Mouse (Mus musculus): ENCODE data around the gene Zfp428. TPM values are rescaled to one million over a fixed set of nuclear protein-coding genes. Genes with fewer than 3 reads are reported as not detected.

Zfp428 gene
- 1 to 10 TPM; 4.3 to 5.9 TPM for total RNA-seq (2021)
- long read RNA-seq, experiment 1, partial matches to known transcripts, result 0 of 6 reads
- long read RNA-seq, experiment 1, other reads (novel, unspliced or antisense), result 1 of 6 reads
- long read RNA-seq, experiment 2, partial matches to known transcripts, result 1 of 4 reads
- long read RNA-seq, experiment 2, other reads (novel, unspliced or antisense), result 1 of 4 reads

GRCm38 (mm10) chr7:24506838-24507725 lies at the start of gene Zfp428:
Gene Zfp428, plus strand, starts transcription at chr7:24507006.
- intact Hi-C loops (cut with DNase I), result loop anchor here (10.0 kb wide), 1 partner anchor 378 kb away; the partner anchor contains the start of gene Rps19
- DNase-seq, result peak; percentile 83 to 87

- intact Hi-C loops (cut with DNase I), result no loop called here
- no peak for DNase-seq
Observed at GRCm38 (mm10) chr7:24457726-24458370, 49.0 kb upstream of the Zfp428 start.

GRCm38 (mm10) chr7:24459440-24459839 lies 47.4 kb upstream of the Zfp428 start:
- intact Hi-C loops (cut with DNase I), result no loop called here
- no peak for DNase-seq

GRCm38 (mm10) chr7:24459843-24460242 lies 47.0 kb upstream of the Zfp428 start:
- DNase-seq, result no peak
- intact Hi-C loops (cut with DNase I), result no loop called here

GRCm38 (mm10) chr7:24461376-24462051 lies 45.3 kb upstream of the Zfp428 start:
- intact Hi-C loops (cut with DNase I), result no loop called here
- no peak for DNase-seq

DNA sequence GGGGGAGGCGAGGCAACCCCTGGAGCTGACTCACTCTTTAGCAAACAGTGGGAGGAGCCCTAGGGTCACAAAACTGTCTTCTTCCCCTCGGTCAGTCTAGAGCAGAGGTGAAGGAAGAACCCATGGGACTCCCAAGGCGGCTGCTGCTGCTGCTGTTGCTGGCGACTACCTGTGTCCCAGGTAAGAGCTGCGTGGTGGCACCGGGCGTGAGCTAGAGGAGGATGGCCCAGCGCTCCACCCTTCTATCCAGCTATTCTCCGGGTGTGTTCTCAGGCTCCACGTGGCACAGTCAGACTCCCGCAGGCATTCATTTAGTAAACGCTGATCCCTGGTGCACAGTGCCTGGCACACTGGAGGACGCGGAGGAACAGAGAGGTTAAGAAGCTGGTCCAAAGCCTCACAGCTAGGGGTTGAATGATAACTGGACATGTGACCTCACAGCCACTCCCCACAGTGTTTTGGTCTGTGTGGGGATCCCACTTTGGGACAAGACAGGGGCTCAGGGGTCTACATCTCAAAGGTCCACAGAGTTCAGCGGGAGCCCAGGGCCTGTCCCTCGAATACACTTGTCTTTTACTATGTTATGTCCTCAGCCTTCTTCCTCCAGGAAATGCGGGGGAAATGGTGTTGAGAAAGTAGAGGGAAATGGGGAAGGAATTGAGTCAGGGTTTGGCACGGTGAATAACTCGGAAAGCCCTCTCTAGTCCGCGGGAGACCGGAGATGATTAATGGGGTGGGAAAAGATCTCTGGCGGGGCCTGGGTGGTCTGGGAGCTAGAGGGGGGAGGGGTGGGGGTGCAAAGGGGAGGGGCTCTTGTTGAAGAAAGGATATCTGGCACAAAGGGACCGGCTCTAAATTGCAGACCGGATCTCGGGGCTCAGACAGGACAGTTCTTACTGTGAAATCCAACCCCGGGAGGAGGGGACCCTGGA lies 44.2 kb upstream of the Zfp428 start, which contains the start of gene Plaur:
TSS of gene Plaur (plus strand) at position 97 of the 932 bp plus-strand sequence.
- intact Hi-C loops (cut with DNase I), result no loop called here
- peak in 1 of 2 experiments; percentile 8 for DNase-seq

DNA sequence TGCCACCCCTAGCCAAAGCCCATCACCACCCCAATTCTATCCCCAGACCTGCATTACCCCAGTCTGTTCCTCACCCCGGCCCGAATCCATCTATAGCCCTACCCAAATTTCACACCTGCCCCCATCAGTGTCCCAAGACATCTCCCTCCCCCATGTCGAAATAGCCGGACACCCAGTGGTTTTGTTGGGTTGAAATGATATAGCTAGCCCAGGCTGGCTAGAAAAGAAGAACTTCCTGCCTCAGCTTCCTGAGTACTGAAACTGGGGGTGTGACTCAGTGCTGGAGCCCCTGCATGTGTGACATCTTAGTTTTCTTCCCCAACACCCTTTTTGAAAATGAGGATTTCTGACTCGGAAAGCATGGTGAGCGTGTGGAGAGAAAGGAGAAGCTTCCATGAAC lies 40.0 kb upstream of the Zfp428 start:
- intact Hi-C loops (cut with DNase I), result no loop called here
- DNase-seq, result no peak

DNA sequence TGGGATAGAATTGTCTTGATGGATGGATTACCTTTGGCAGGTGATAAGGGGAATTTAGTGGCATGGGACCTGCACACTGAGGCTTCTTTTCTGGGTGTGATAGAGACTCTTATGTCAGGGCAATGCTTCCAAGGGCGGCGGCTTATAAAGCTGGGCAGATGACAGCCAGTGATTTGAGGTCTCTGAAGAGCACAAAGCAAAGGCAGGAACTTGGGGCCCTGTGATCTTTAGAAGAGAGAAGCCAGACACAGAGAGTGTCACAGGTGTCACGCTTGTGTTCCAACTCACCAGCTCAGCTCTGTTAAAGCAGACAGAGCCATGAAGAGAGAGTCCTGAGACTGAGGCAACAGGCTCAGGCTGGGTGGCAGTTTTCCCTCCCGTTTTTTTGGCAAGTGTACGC lies 38.9 kb upstream of the Zfp428 start:
- intact Hi-C loops (cut with DNase I), result no loop called here
- DNase-seq, result no peak

DNA sequence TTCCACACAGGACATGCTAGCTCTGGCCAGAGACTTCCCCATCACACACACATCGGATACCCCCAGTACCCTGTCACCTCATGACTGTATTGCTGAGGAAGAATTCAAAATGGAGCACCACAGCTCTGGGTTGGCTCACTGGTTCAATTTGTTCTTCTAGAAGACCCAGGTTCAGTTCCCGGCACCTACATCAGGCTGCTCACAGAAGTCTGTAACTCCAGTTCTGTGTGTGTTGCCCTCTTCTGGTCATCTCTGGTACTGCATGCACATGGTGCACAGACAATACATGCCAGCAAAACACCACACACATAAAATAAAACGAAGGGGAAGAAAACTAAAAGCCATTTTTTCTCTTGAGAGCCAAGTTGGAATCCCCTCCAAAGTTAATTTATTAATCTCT lies 37.7 kb upstream of the Zfp428 start:
- intact Hi-C loops (cut with DNase I), result no loop called here
- DNase-seq, result no peak

- intact Hi-C loops (cut with DNase I), result no loop called here
- no peak for DNase-seq
Observed at GRCm38 (mm10) chr7:24470356-24470755, 36.5 kb upstream of the Zfp428 start.

GRCm38 (mm10) chr7:24472442-24472841 lies 34.4 kb upstream of the Zfp428 start:
- intact Hi-C loops (cut with DNase I), result no loop called here

GRCm38 (mm10) chr7:24472937-24473336 lies 33.9 kb upstream of the Zfp428 start:
- no peak for DNase-seq
- intact Hi-C loops (cut with DNase I), result no loop called here

More at GRCm38 (mm10) chr7:24472442-24472841, 34.4 kb upstream of the Zfp428 start:
- no peak for DNase-seq

DNA sequence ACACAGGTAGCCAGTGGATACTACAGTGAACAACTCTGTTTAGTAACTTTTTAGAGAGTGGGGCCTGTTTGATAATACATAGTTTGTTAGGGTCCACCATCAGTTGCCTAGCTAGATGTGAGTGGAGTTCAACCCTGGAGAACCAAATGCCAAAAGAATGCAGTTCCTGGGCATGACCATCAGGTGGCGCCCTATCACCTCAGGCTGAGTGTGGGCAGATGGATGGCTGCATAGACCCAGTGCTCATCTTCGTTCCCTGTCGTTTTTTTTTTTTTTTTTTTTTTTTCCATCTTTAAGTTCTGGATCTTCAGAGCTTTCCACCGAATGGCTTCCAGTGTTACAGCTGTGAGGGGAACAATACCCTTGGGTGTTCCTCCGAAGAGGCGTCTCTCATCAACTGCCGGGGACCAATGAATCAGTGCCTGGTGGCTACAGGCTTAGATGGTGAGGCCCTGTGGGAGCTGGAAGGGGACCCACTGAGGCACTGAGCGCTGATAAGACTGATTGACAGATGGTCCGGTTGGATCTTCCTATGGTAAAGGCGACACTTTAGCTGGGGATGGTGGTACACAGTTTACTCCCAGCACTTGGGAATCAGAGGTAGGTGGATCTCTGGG lies 32.8 kb upstream of the Zfp428 start:
- peak; percentile 37 to 44 for DNase-seq
- intact Hi-C loops (cut with DNase I), result loop anchor here (2.0 kb wide), 1 partner anchor 91 kb away; no protein-coding TSS in a partner anchor

- intact Hi-C loops (cut with DNase I), result loop anchor here (2.0 to 5.0 kb wide), 2 partner anchors 33 to 90 kb away; no protein-coding TSS in a partner anchor
- DNase-seq, result no peak
Observed at GRCm38 (mm10) chr7:24474811-24475506, 31.8 kb upstream of the Zfp428 start.

DNA sequence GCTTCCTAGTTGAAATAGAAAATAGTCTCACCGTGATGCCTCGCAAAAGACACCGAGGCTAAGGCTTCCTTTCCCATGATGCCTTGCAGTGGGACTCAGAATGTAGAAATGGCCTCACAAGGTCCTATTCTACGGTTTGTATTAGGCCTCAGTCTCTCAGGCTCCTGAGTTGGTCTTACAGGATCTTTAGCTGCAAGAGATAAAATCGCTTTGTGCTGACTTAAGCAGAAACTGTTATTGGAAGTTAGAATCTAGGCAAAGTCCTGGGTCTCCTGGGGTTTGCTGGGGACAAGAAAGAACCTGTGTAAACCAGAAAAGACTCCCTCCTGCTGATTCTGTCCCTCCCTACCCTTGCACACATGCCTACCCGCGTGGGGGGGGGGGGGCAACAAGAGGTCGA lies 30.5 kb upstream of the Zfp428 start:
- no peak for DNase-seq
- intact Hi-C loops (cut with DNase I), result loop anchor here (5.0 kb wide), 1 partner anchor 34 kb away; no protein-coding TSS in a partner anchor

DNA sequence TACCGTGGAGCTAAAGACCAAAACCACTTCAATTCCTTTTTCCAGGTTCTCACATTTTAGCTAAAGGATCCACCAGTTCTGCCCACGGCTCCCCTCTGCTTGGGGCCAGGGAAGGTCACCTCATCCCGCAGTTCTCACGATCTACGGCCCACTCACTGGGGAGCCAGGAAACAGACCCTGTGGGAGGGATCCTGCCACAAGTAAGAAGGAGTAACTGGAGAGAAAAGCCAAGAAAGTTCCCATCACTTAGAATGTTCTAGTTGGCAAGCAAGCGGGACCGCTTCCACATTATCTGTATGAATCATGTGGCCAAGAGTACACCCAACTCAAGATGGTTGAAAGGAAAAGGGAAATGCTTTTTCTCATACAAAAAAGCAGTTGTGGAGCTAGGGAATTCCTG lies 29.9 kb upstream of the Zfp428 start:
- DNase-seq, result no peak
- intact Hi-C loops (cut with DNase I), result loop anchor here (5.0 kb wide), 1 partner anchor 35 kb away; no protein-coding TSS in a partner anchor

- intact Hi-C loops (cut with DNase I), result loop anchor here (5.0 kb wide), 1 partner anchor 37 kb away; no protein-coding TSS in a partner anchor
Observed at GRCm38 (mm10) chr7:24478911-24479310, 27.9 kb upstream of the Zfp428 start.

GRCm38 (mm10) chr7:24479685-24480084 lies 27.1 kb upstream of the Zfp428 start:
- no peak for DNase-seq
- intact Hi-C loops (cut with DNase I), result loop anchor here (5.0 kb wide), 1 partner anchor 37 kb away; no protein-coding TSS in a partner anchor

More at GRCm38 (mm10) chr7:24478911-24479310, 27.9 kb upstream of the Zfp428 start:
- DNase-seq, result no peak

Data from gastrocnemius, postnatal 36 days (tissue).